Mouse (Mus musculus) embryonic facial prominence, embryonic 11.5 days (tissue): ENCODE data around the gene Nr4a2. TPM values are rescaled to one million over a fixed set of nuclear protein-coding genes. Genes with fewer than 3 reads are reported as not detected.
A peak's percentile ranks its signal among the peaks of the same experiment; 100 is the strongest.

Source experiments
- ATAC-seq: fragments of 200-750 bp; cut with Nextera tagmentation; replicated peaks from 2 replicates; pipeline ENCODE4 v1.8.0; 2017; ENCODE audit warnings: low read depth; ENCODE audit not compliant: insufficient number of reproducible peaks, low FRiP score, low TSS enrichment
- DNase-seq: peaks from one replicate; pipeline ENCODE4 v3.0.0-alpha.2; 2015; ENCODE audit warnings: low spot score
- H3K27ac ChIP-seq: fragments of 300-500 bp; sonication (generic); replicated peaks from 2 replicates; pipeline ENCODE4 v1.5.1; 2014; ENCODE audit warnings: mild to moderate bottlenecking, low read depth, low read length, control low read depth
- H3K27me3 ChIP-seq: fragments of 300-500 bp; sonication (generic); 2 replicates; pipeline ENCODE4 v1.6.1; 2014; ENCODE audit warnings: mild to moderate bottlenecking, low read length, moderate library complexity, mixed read lengths; ENCODE audit not compliant: control insufficient read depth, insufficient read depth
- H3K36me3 ChIP-seq: fragments of 300-500 bp; sonication (generic); replicated peaks from 2 replicates; pipeline ENCODE4 v1.6.1; 2014; ENCODE audit warnings: low read depth, mild to moderate bottlenecking, low read length, moderate library complexity, mixed read lengths; ENCODE audit not compliant: control insufficient read depth, insufficient read depth
- H3K4me1 ChIP-seq: fragments of 300-500 bp; sonication (generic); 2 replicates; pipeline ENCODE4 v1.6.1; 2014; ENCODE audit warnings: low read length, mixed read lengths; ENCODE audit not compliant: control insufficient read depth, insufficient read depth
- H3K4me2 ChIP-seq: fragments of 300-500 bp; sonication (generic); 2 replicates; pipeline ENCODE4 v1.6.1; 2014; ENCODE audit warnings: low read depth, mild to moderate bottlenecking, control low read depth, low read length, moderate library complexity
- H3K4me3 ChIP-seq: fragments of 300-500 bp; sonication (generic); 2 replicates; pipeline ENCODE4 v1.5.1; 2014; ENCODE audit warnings: low read depth, low read length, control low read depth
- H3K9ac ChIP-seq: fragments of 300-500 bp; sonication (generic); replicated peaks from 2 replicates; pipeline ENCODE4 v1.6.1; 2014; ENCODE audit warnings: mild to moderate bottlenecking, control low read depth, low read length
- H3K9me3 ChIP-seq: fragments of 300-500 bp; sonication (generic); replicated peaks from 2 replicates; pipeline ENCODE4 v1.6.1; 2016; ENCODE audit warnings: mild to moderate bottlenecking, low read length, inconsistent platforms, mixed read lengths; ENCODE audit not compliant: control insufficient read depth
- WGBS: fragments of 180-500 bp; shearing (Covaris S2); extraction: QIAGEN DNeasy Blood & Tissue Kit; methylation state at CpG from one replicate; pipeline ENCODE4 v1.1.7; 2014; 5-methylcytosine and 5-hydroxymethylcytosine counted together
- polyA plus RNA-seq: library from polyadenylated mRNA; unstranded; fragments of >200 nt; fragmentation: Nextera tagmentation; extraction: Ambion mirVana; gene quantifications from 2 replicates; pipeline ENCODE4 v1.2.1, GENCODE M21; 2014

Gene Nr4a2
- polyA plus RNA-seq, 1 experiment from 2014 or later, result 3.7 TPM

DNA sequence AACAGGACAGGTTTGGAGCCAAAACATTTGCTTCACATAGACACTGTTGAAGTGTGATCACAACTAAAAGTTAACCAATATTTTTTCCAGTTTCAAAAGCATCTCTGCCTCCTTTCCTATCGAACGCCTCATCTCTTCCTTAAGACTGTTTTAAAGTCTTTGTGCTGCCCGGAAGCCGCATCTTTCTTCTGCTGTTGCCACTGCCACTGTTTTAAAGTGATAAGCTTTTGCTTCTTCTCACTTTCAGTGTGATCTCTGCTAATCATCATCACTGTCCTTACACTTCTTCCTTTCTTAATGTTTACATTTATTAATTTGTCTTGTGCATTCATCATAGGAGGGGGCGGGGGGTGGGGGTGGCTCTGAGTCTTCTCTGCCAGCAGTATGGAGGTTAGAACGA lies 2.1 kb upstream of the Nr4a2 start:
- H3K4me3 ChIP-seq, result no peak overlapping the region
- H3K4me1 ChIP-seq, result no peaks in the 10 kb centered on the region
- H3K27ac ChIP-seq, result no peak overlapping the region
- no peak for DNase-seq
- no peak for ATAC-seq
- no peaks in the 10 kb centered on the region for H3K36me3 ChIP-seq
- no peak overlapping the region for H3K9ac ChIP-seq
- no peaks in the 10 kb centered on the region for H3K9me3 ChIP-seq
- H3K27me3 ChIP-seq, result no peaks in the 10 kb centered on the region
- no peak overlapping the region for H3K4me2 ChIP-seq
- 78% methylated on average over 6 of the region's 6 CpGs for WGBS

DNA sequence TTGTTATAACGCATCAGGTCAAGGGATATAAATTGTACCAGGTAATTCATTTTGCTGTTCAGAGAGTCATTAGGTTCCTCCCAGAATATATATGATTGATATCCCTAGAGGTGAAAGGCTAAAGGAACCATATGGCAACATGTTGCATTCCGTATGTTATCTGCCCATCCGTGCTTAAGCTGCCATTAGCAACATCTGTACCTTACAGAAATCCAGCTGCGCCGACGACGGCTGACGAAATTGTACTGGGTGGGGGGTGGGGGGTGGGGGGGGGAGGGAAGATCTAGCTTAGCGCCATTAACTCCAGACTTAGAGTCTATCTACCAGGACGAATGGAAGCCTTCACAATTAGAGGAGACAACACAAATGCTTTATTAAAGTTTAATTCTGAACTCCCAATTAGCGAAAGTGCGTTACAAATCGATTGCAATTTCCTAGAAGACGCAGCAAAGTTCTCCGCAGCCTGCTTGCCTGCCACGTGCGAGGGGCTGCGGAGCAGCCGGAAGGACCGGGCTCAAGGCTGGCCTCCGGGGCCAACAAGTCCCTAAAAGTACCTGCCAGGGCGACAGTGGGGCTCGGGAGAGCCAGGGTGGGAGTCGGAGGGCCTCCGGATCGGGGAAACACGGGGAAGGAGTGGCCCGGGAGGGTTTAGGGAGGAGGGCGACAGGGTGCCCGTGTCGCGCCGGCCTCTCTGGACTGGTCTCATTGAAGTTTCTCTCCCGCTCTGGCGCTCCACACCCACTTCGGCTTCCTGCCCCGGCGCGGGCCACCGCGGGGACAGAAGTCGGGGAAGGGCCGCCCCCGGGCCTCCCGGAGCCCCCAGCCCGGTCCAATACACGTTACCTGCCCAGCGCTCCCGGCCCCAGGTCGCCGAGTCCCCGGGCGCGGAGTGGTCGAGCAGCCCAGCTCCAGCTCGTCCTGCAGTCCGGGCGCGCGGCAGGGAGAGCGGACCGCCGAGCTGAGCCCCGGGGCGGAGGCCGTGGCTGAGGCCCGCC lies 520 bp downstream of the Nr4a2 start:
- peak overlapping the region; percentile 97 for H3K9ac ChIP-seq
- H3K9me3 ChIP-seq, result no peaks in the 10 kb centered on the region
- peak overlapping the region; percentile 74 for H3K4me2 ChIP-seq
- peak; percentile 60 for DNase-seq
- H3K36me3 ChIP-seq, result no peaks in the 10 kb centered on the region
- peak; percentile 89 for ATAC-seq
- H3K4me1 ChIP-seq, result no peaks in the 10 kb centered on the region
- H3K27me3 ChIP-seq, result no peaks in the 10 kb centered on the region
- WGBS, result under 1% methylated on average over 54 of the region's 67 CpGs
- peak overlapping the region; percentile 95 for H3K4me3 ChIP-seq
- H3K27ac ChIP-seq, result peak overlapping the region; percentile 90

DNA sequence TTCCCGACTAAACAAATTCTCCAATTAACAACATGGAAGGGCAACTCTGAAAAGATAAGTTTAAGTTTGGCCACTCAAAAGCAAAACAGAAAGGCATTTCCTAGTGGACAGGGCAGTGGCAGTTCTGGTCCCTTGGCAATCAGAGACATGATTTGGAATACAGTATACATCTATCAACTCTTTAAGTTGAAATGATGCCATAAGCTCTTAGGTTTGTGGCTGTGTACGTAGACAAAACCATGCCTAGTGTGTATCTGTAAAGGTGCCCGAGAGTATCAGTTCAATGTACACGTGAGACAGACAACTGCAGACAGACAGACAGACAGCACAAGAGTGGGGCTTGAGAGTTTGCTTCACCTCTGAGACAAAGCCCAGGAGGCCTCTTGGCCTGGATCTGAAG lies 2.7 kb downstream of the Nr4a2 start:
- no peak overlapping the region for H3K4me3 ChIP-seq
- no peaks in the 10 kb centered on the region for H3K9me3 ChIP-seq
- 84% methylated on average over 4 of the region's 4 CpGs for WGBS
- no peaks in the 10 kb centered on the region for H3K4me1 ChIP-seq
- H3K27ac ChIP-seq, result no peak overlapping the region
- H3K27me3 ChIP-seq, result no peaks in the 10 kb centered on the region
- ATAC-seq (no peak), DNase-seq (no peak)
- no peak overlapping the region for H3K9ac ChIP-seq
- H3K36me3 ChIP-seq, result no peaks in the 10 kb centered on the region
- H3K4me2 ChIP-seq, result no peak overlapping the region

DNA sequence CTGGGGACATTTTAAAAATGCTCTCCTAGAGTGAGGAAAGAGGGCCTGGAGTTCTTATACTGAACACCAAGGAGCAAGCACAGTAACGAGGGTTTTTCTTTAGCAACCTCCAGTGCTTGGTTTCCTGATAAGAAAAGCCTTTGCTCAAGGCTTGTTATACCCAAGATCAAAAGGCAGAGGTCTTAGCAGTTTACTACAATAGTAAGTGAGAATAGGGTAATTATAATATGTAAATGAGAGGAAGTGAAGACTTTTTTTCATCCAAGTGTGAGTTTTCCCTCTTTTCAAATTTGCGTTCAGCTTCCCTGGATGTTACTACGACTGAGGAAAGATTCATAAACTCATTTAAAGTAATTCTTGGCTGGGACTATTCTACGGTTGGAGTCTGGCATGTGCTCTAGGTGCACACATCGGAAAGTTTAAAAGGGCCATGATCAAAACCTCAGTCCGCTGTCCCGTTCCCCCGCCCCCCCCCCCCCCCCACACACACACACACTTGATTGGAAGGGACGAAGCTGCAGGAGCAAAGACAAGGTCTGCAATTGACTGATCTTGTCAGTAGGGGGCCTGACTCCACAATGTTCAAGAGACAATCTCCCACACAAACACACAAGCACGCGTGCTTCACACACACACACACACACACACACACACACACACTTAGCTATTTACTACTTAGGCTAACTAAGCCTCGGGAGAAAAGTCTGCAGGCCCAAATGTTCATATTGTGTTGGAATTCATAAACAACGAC lies 6.4 kb downstream of the Nr4a2 start:
- H3K27me3 ChIP-seq, result peaks cover 14% of the 10 kb centered on the region
- no peak overlapping the region for H3K27ac ChIP-seq
- ATAC-seq, result no peak
- peak; percentile 82 for DNase-seq
- H3K4me3 ChIP-seq, result peak overlapping the region; percentile 78
- peak overlapping the region; percentile 98 for H3K4me2 ChIP-seq
- H3K9me3 ChIP-seq, result no peaks in the 10 kb centered on the region
- H3K9ac ChIP-seq, result peak overlapping the region; percentile 57; the same call in 1 of the 2 replicates
- H3K36me3 ChIP-seq, result no peaks in the 10 kb centered on the region
- 5% methylated on average over 12 of the region's 13 CpGs for WGBS
- no peaks in the 10 kb centered on the region for H3K4me1 ChIP-seq

DNA sequence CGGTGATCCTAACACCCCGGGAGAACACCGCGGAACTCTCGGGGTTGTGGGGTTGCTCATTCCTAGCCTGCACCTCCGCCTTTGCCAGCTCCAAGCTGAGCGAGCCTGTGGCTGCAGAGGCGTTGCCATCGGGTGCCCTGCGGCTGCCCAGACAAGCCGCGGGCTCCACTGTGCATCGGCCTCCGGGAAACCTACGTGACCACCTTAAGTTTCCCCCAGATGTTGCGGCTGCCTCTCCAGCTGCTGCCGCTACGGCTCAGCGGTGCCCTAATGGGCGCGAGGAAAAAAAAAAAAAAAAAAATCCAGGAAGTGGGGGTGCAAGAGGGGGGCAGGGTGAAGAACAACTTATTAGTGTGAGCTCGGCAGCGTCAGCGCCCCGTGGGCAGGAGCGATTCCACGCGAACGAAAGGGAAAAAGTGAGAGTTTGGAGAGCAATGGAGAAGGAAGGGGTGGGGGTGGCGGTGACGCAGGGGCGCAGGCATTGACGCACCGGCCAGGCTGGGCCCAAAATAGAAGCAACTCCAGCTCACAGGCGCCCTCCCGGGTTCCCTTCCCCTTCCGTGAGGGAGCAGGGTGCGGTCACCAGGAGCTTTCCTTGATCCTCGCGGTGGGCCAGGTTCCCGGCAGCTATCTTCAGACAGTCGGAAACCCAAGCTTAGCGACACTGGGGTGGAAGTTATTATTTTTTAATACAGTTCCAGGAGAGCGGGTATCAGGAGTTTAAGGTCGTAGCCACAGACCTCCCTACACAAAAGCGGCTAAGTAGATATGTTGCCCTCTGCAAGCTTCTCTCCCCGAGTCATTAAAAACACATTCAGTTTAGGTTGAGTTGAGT lies 7.2 kb downstream of the Nr4a2 start:
- no peaks in the 10 kb centered on the region for H3K4me1 ChIP-seq
- peak overlapping the region; percentile 98 for H3K4me2 ChIP-seq
- peak; percentile 80 for DNase-seq
- peak overlapping the region; percentile 78 for H3K4me3 ChIP-seq
- ATAC-seq, result peak; percentile 25; the same call in 1 of the 2 replicates
- H3K27ac ChIP-seq, result peak overlapping the region; percentile 28; the same call in 1 of the 2 replicates
- no peaks in the 10 kb centered on the region for H3K36me3 ChIP-seq
- under 1% methylated on average over 47 of the region's 47 CpGs for WGBS
- H3K27me3 ChIP-seq, result peaks cover 21% of the 10 kb centered on the region
- H3K9me3 ChIP-seq, result no peaks in the 10 kb centered on the region
- peak overlapping the region; percentile 57 for H3K9ac ChIP-seq

DNA sequence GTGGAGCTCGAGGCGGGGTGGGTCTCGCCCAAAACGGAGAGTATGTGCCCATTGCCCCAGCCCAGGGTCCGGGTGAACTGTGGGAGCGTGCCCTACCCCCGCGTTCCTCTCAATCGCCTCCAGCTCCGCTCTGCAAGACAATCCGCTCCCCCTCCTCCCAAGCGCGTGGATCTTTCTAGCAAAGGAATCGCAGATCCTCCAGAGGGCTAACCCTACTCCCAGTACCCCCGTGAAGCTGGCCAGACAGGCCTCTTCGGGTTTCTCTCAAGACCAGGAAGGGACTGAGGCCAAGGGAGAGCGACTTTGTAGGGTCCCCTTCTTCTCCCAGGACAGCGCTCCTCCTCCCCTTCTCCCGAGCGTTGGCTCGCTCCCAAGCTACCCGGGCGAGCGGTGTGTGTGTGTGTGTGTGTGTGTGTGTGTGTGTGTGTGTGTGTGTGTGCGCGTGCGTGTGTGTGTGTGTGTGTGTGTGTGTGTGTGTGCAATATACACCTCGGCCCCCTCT lies 7.9 kb downstream of the Nr4a2 start:
- no peak overlapping the region for H3K27ac ChIP-seq
- no peaks in the 10 kb centered on the region for H3K9me3 ChIP-seq
- DNase-seq (peak; percentile 52), ATAC-seq (peak; percentile 16; the same call in 1 of the 2 replicates)
- no peaks in the 10 kb centered on the region for H3K36me3 ChIP-seq
- H3K4me1 ChIP-seq, result no peaks in the 10 kb centered on the region
- peak overlapping the region; percentile 57 for H3K9ac ChIP-seq
- WGBS, result 0% methylated on average over 18 of the region's 28 CpGs
- H3K27me3 ChIP-seq, result peaks cover 26% of the 10 kb centered on the region
- peak overlapping the region; percentile 78 for H3K4me3 ChIP-seq
- peak overlapping the region; percentile 98 for H3K4me2 ChIP-seq

DNA sequence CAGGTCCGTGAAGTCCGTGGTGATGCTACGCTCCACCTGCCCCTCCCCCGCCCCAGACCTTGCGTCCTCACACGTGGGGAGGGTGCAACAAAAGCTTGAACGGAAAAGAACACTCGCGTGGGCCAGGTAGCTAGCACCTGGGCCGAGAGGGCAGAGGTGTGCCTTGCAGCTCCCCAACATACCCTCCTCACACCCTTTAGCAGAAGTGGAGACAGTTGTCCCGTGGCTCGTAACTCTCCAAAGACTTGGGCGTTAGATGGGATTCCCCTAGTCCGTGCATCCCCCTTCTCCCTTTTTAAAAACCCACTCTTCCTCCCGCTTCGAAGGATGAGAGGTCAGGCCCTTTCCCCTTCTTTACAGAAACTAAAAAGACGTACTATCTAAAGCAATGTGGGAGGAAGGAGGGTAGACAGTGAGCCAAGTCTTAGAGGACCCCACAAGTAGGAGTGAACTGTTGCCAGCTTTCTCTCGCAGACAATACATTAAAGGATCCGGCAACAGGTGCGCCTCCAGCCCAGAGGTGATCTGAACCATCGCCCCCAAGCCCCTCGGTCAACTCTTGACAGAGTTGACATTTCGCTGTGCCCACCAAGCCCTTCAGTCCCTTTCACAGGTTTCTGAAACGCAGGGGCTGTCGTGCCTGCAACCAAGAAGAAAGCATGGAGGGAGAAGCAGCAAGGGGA lies 8.5 kb downstream of the Nr4a2 start:
- Histone ChIP-seq H3K4me1 (no peaks in the 10 kb centered on the region), H3K27me3 (peaks cover 28% of the 10 kb centered on the region), H3K36me3 (no peaks in the 10 kb centered on the region), H3K4me2 (peak overlapping the region; percentile 98), H3K27ac (no peak overlapping the region), H3K9me3 (no peaks in the 10 kb centered on the region), H3K4me3 (peak overlapping the region; percentile 78), H3K9ac (peak overlapping the region; percentile 57)
- WGBS, result under 1% methylated on average over 25 of the region's 25 CpGs
- no peak for DNase-seq
- peak; percentile 15; the same call in 1 of the 2 replicates for ATAC-seq
